Mouse (Mus musculus): Measurements from ENCODE around the gene Duox1.

GRCm38 (mm10) chr2:122385095-122385494, 69.6 kb downstream of the Duox1 start:
- TF ChIP-seq POLR2A (IDR thresholded peaks at IDR 0.05; ENCODE audit: insufficient read depth, low read depth, low read length) (no peak), CTCF (IDR thresholded peaks at IDR 0.05; ENCODE audit: insufficient read depth, low read depth, low read length) (no peak)
